Mouse (Mus musculus): Measurements from ENCODE around the gene Rcc1.

- TF ChIP-seq EP300 (IDR thresholded peaks at IDR 0.05; ENCODE audit: low read depth) (no peak), CTCF (IDR thresholded peaks at IDR 0.05; ENCODE audit: low read depth) (no peak)
Observed at GRCm38 (mm10) chr4:132355403-132355802, 2.0 kb upstream of the Rcc1 start.

Data from heart, postnatal 0 days (tissue).